Mouse (Mus musculus) limb, embryonic 12.5 days (tissue): ENCODE measurements around the gene Foxn3. TPM values are rescaled to one million over a fixed set of nuclear protein-coding genes. Genes with fewer than 3 reads are reported as not detected.

Source experiments
- ATAC-seq: fragments of 200-750 bp; cut with Nextera tagmentation; 2 replicates; pipeline ENCODE4 v1.8.0; 2017; ENCODE audit warnings: low read depth, moderate TSS enrichment; ENCODE audit not compliant: insufficient number of reproducible peaks, insufficient read depth, low FRiP score, low TSS enrichment
- H3K27ac ChIP-seq: fragments of 300-500 bp; sonication (generic); 2 replicates; pipeline ENCODE4 v1.5.1; 2016; ENCODE audit warnings: mild to moderate bottlenecking, moderate library complexity
- H3K27me3 ChIP-seq: fragments of 300-500 bp; sonication (generic); 2 replicates; pipeline ENCODE4 v1.6.1; 2016; ENCODE audit warnings: mild to moderate bottlenecking, moderate library complexity
- H3K36me3 ChIP-seq: fragments of 300-500 bp; sonication (generic); 2 replicates; pipeline ENCODE4 v1.6.1; 2016; ENCODE audit warnings: mild to moderate bottlenecking, moderate library complexity
- H3K4me1 ChIP-seq: fragments of 300-500 bp; sonication (generic); replicated peaks from 2 replicates; pipeline ENCODE4 v1.6.1; 2016
- H3K4me2 ChIP-seq: fragments of 300-500 bp; sonication (generic); 2 replicates; pipeline ENCODE4 v1.6.1; 2016; ENCODE audit warnings: mild to moderate bottlenecking, moderate library complexity
- H3K4me3 ChIP-seq: fragments of 300-500 bp; sonication (generic); replicated peaks from 2 replicates; pipeline ENCODE4 v1.5.1; 2016; ENCODE audit warnings: mild to moderate bottlenecking
- H3K9ac ChIP-seq: fragments of 300-500 bp; sonication (generic); replicated peaks from 2 replicates; pipeline ENCODE4 v1.6.1; 2016; ENCODE audit warnings: mild to moderate bottlenecking, moderate library complexity
- H3K9me3 ChIP-seq: fragments of 300-500 bp; sonication (generic); 2 replicates; pipeline ENCODE4 v1.6.1; 2016; ENCODE audit warnings: mild to moderate bottlenecking, moderate library complexity
- WGBS: fragments of 180-500 bp; shearing (Covaris S2); methylation state at CpG from one replicate; pipeline ENCODE4 v1.1.7; 2016; 5-methylcytosine and 5-hydroxymethylcytosine counted together
- polyA plus RNA-seq: library from polyadenylated mRNA; unstranded; fragments of >200 nt; fragmentation: Nextera tagmentation; extraction: Ambion mirVana; gene quantifications from 2 replicates; pipeline ENCODE4 v1.2.1, GENCODE M21; 2016

Gene Foxn3
- polyA plus RNA-seq, 1 experiment from 2014 or later = 115 TPM

GRCm38 (mm10) chr12:99466426-99466825, 97.0 kb downstream of the Foxn3 start:
- peaks cover 12% of the 10 kb centered on the region for H3K4me1 ChIP-seq
- H3K4me3 ChIP-seq = no peak overlapping the region
- no peaks in the 10 kb centered on the region for H3K9me3 ChIP-seq
- no peaks in the 10 kb centered on the region for H3K27me3 ChIP-seq
- H3K36me3 ChIP-seq = no peaks in the 10 kb centered on the region
- ATAC-seq = no peak
- no peak overlapping the region for H3K9ac ChIP-seq
- 85% methylated on average over 5 of the region's 5 CpGs for WGBS
- H3K4me2 ChIP-seq = no peak overlapping the region
- H3K27ac ChIP-seq = no peak overlapping the region

- no peak overlapping the region for H3K4me2 ChIP-seq
- no peak overlapping the region for H3K27ac ChIP-seq
- no peak overlapping the region for H3K9ac ChIP-seq
- no peaks in the 10 kb centered on the region for H3K9me3 ChIP-seq
- no peaks in the 10 kb centered on the region for H3K36me3 ChIP-seq
- H3K4me3 ChIP-seq = no peak overlapping the region
- peaks cover 12% of the 10 kb centered on the region for H3K4me1 ChIP-seq
- ATAC-seq = no peak
- 56% methylated on average over 5 of the region's 5 CpGs for WGBS
- no peaks in the 10 kb centered on the region for H3K27me3 ChIP-seq
These were observed 99.1 kb downstream of the Foxn3 start for GRCm38 (mm10) chr12:99464291-99464690.

GRCm38 (mm10) chr12:99462846-99463245, 100.5 kb downstream of the Foxn3 start:
- H3K4me3 ChIP-seq = no peak overlapping the region
- H3K9me3 ChIP-seq = no peaks in the 10 kb centered on the region
- H3K4me1 ChIP-seq = peaks cover 6% of the 10 kb centered on the region
- WGBS = 82% methylated on average over 1 of the region's 1 CpGs
- H3K27ac ChIP-seq = no peak overlapping the region
- no peak for ATAC-seq
- H3K27me3 ChIP-seq = no peaks in the 10 kb centered on the region
- H3K4me2 ChIP-seq = no peak overlapping the region
- no peaks in the 10 kb centered on the region for H3K36me3 ChIP-seq
- H3K9ac ChIP-seq = no peak overlapping the region

GRCm38 (mm10) chr12:99462302-99462701, 101.1 kb downstream of the Foxn3 start:
- Histone ChIP-seq H3K4me3 (no peak overlapping the region), H3K36me3 (no peaks in the 10 kb centered on the region), H3K4me2 (no peak overlapping the region), H3K9ac (no peak overlapping the region), H3K27ac (no peak overlapping the region), H3K27me3 (no peaks in the 10 kb centered on the region), H3K9me3 (no peaks in the 10 kb centered on the region), H3K4me1 (peaks cover 4% of the 10 kb centered on the region; the same call in 1 of the 2 replicates)
- ATAC-seq = no peak

- Histone ChIP-seq H3K27me3 (no peaks in the 10 kb centered on the region), H3K4me2 (no peak overlapping the region), H3K4me3 (no peak overlapping the region), H3K9ac (no peak overlapping the region), H3K4me1 (peaks cover 32% of the 10 kb centered on the region), H3K27ac (no peak overlapping the region), H3K9me3 (0 out of 2 replicates have a peak, but pooled peaks cover 2% of the 10 kb centered on the region), H3K36me3 (no peaks in the 10 kb centered on the region)
- 78% methylated on average over 10 of the region's 10 CpGs for WGBS
- no peak for ATAC-seq
These were observed 105.7 kb downstream of the Foxn3 start for GRCm38 (mm10) chr12:99457521-99458205.

- Histone ChIP-seq H3K9ac (no peak overlapping the region), H3K4me1 (peaks cover 32% of the 10 kb centered on the region), H3K9me3 (0 out of 2 replicates have a peak, but pooled peaks cover 2% of the 10 kb centered on the region), H3K27me3 (no peaks in the 10 kb centered on the region), H3K27ac (no peak overlapping the region), H3K4me3 (no peak overlapping the region), H3K4me2 (no peak overlapping the region), H3K36me3 (no peaks in the 10 kb centered on the region)
- no peak for ATAC-seq
- 95% methylated on average over 8 of the region's 8 CpGs for WGBS
These were observed 107.8 kb downstream of the Foxn3 start for GRCm38 (mm10) chr12:99455580-99455979.

- H3K4me3 ChIP-seq = no peak overlapping the region
- 0 out of 2 replicates have a peak, but pooled peaks cover 2% of the 10 kb centered on the region for H3K9me3 ChIP-seq
- H3K9ac ChIP-seq = no peak overlapping the region
- H3K27me3 ChIP-seq = no peaks in the 10 kb centered on the region
- peaks cover 32% of the 10 kb centered on the region for H3K4me1 ChIP-seq
- no peak overlapping the region for H3K4me2 ChIP-seq
- 46% methylated on average over 9 of the region's 9 CpGs for WGBS
- no peaks in the 10 kb centered on the region for H3K36me3 ChIP-seq
- no peak overlapping the region for H3K27ac ChIP-seq
- no peak; the same call in 1 of the 2 replicates for ATAC-seq
These were observed 109.0 kb downstream of the Foxn3 start for GRCm38 (mm10) chr12:99454394-99454793.

- no peak overlapping the region for H3K27ac ChIP-seq
- 0 out of 2 replicates have a peak, but pooled peaks cover 2% of the 10 kb centered on the region for H3K9me3 ChIP-seq
- H3K4me1 ChIP-seq = peaks cover 32% of the 10 kb centered on the region
- no peaks in the 10 kb centered on the region for H3K27me3 ChIP-seq
- WGBS = 42% methylated on average over 4 of the region's 4 CpGs
- ATAC-seq = no peak
- H3K4me2 ChIP-seq = no peak overlapping the region
- H3K36me3 ChIP-seq = peaks cover 1% of the 10 kb centered on the region; the same call in 1 of the 2 replicates
- H3K4me3 ChIP-seq = no peak overlapping the region
- H3K9ac ChIP-seq = no peak overlapping the region
These were observed 109.6 kb downstream of the Foxn3 start for GRCm38 (mm10) chr12:99453797-99454196.

- Histone ChIP-seq H3K4me1 (peaks cover 24% of the 10 kb centered on the region), H3K27ac (no peak overlapping the region), H3K27me3 (no peaks in the 10 kb centered on the region), H3K36me3 (peaks cover 3% of the 10 kb centered on the region; the same call in 1 of the 2 replicates), H3K4me3 (no peak overlapping the region), H3K9me3 (no peaks in the 10 kb centered on the region), H3K4me2 (no peak overlapping the region), H3K9ac (no peak overlapping the region)
- no peak for ATAC-seq
- 94% methylated on average over 6 of the region's 6 CpGs for WGBS
These were observed 113.3 kb downstream of the Foxn3 start for GRCm38 (mm10) chr12:99450076-99450475.

- no peak overlapping the region for H3K4me2 ChIP-seq
- peaks cover 21% of the 10 kb centered on the region for H3K4me1 ChIP-seq
- H3K9me3 ChIP-seq = no peaks in the 10 kb centered on the region
- no peak overlapping the region for H3K27ac ChIP-seq
- no peak overlapping the region for H3K4me3 ChIP-seq
- WGBS = 87% methylated on average over 5 of the region's 5 CpGs
- H3K27me3 ChIP-seq = no peaks in the 10 kb centered on the region
- H3K36me3 ChIP-seq = peaks cover 3% of the 10 kb centered on the region; the same call in 1 of the 2 replicates
- no peak overlapping the region for H3K9ac ChIP-seq
- ATAC-seq = no peak
These were observed 115.6 kb downstream of the Foxn3 start for GRCm38 (mm10) chr12:99447791-99448190.

GRCm38 (mm10) chr12:99445018-99445674, 118.2 kb downstream of the Foxn3 start:
- Histone ChIP-seq H3K4me2 (no peak overlapping the region), H3K9me3 (no peaks in the 10 kb centered on the region), H3K9ac (no peak overlapping the region), H3K27me3 (no peaks in the 10 kb centered on the region), H3K27ac (no peak overlapping the region), H3K36me3 (peaks cover 3% of the 10 kb centered on the region; the same call in 1 of the 2 replicates), H3K4me1 (peaks cover 21% of the 10 kb centered on the region), H3K4me3 (no peak overlapping the region)
- 39% methylated on average over 6 of the region's 6 CpGs for WGBS
- peak; percentile 45; the same call in 1 of the 2 replicates for ATAC-seq
